Mouse (Mus musculus) large intestine, adult 2 months (tissue): Measurements from ENCODE around the gene Pga5. TPM values are rescaled to one million over a fixed set of nuclear protein-coding genes. Genes with fewer than 3 reads are reported as not detected.

Experiments used
- DNase-seq: peaks from one replicate; pipeline ENCODE4 v3.0.0-alpha.2; 2012; ENCODE audit warnings: low read depth, low spot score
- WGBS: fragments of 180-500 bp; shearing (Covaris S2); methylation state at CpG from one replicate; pipeline ENCODE4 v1.1.7; 2018; 5-methylcytosine and 5-hydroxymethylcytosine counted together
- polyA plus RNA-seq: library from polyadenylated mRNA; depleted of rRNA; stranded (reverse); fragments of >200 nt; gene quantifications from 2 replicates; pipeline ENCODE4 v1.2.3, GENCODE M21; 2012

Pga5 gene
- polyA plus RNA-seq, 1 experiment, result 0.09 TPM

DNA sequence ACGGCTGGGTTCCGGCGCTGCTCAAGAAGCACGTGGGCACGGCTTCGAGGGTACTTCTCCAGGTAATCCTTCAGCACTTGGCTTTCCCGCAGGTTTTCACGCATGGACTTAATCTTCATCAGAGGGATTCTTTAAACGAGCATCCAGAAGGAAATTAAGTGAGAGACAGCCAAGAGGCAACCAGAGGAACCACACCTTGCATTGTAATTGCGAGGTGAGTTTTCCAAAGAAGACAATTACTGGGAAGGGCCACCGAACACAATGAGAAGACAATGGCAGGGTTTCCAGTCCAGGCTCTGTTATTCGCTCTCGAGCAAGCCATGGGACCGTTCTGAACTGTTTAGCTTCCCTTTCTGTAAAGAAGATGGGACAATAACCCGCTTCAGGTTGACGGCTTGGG, 1.2 kb downstream of the Pga5 start:
- WGBS, result 73% methylated on average over 16 of the region's 16 CpGs
- no peak for DNase-seq

DNA sequence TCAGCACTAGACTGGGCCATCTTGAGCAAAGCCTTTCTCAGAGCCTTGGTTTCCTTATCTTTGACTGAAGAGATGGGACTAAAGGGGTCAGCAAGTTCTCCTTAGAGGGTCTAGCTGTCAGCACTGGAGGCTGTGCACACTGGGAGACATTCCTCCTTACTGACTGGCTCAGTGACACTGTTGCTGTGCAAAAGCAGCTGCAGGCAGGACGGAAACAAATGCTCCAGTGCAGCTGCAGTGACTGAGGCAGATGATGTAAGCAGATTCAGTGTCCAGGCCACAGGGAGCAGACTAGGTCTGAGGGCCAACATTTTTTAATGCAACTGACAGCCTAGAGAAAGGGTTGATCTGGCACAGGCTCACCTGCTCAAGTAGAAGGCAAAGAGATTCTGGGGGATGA, 4.6 kb downstream of the Pga5 start:
- DNase-seq, result no peak
- WGBS, result 72% methylated on average over 1 of the region's 1 CpGs

DNA sequence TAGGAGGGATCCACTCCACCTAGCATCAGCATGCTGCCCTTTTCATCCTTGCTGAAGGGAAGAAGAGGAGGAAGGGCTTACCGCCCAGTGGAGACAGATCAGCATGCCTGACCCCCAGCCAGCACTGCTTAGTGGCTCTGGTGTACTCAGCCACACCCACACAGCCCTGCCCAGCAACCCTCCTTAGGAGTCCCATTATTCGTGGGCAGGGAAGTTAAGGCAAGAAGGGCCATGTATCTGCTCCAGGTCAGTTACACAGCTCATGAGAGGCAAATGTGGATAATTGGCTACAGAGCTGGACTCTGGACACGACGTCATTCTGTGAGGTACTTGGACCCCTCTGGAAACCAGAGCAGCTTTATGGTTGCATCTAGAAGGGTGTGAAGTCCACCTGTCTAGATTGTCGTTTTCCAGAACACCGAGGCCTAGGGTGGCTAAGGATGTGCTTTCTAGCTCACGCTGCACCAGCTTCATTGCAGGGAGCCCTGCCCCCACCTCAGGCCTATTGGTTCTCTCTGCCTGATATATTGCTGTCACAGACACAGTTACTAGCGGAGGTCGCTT, 5.9 kb downstream of the Pga5 start:
- WGBS, result 53% methylated on average over 9 of the region's 9 CpGs
- no peak for DNase-seq

DNA sequence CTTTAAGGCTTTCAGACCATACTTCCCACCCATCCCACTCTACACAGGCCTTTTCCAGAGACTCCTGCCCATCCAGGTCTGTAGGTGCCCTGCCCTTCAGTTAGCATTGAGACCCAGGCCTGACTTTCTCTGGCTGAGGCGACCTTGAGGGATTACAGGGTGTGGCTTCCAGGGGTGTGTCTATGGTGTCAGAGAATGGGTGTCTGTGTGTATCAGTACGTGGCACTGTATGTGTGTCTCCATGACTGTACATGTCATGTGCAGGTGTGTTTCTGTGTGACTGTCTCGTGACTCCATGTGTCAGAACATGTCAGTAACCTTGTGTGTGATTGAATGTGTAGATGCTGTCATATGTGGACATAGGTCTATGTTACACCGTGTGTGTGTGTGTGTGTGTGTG, 6.6 kb downstream of the Pga5 start:
- WGBS, result 65% methylated on average over 4 of the region's 4 CpGs
- DNase-seq, result no peak

DNA sequence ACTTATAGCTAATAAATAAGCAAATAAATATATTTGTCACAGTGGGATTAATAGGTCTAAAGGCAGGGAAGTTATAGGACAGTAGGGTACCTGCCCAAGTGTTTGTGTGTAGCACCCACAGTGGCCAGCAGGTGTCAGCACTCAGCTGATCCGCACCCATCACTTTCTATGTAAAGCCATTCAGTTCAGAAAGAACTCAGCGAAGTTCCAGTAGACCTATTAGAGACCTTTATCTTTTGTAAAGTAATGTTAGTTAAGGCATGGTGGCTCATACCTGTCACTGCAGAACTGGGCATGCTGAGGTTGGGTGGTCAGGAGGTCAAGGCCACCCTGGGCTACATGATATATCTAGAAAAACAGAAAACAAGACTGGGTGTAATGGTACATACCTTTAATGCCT, 12.4 kb downstream of the Pga5 start:
- DNase-seq, result no peak
- 5% methylated on average over 2 of the region's 2 CpGs for WGBS

DNA sequence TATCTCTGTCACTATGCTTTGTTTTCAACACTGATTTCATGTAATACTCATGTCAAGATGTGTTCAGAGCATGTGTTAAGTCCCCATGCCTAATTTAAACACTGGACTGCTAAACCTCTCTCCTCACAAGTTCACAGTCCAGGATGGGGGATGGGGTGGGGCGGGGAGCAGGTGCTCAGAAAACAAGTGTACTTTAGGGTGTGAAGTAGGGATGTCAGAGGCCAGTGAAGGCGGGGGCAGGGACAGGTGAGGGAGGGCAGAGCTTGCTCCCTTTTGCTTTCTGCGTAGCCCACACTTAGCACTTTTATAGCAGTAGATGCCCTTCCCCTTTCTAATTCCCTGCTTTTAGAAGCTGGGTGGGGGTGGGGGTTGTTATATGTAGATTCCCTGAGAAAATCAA, 12.8 kb downstream of the Pga5 start:
- DNase-seq, result no peak
- WGBS, result 30% methylated on average over 3 of the region's 3 CpGs

DNA sequence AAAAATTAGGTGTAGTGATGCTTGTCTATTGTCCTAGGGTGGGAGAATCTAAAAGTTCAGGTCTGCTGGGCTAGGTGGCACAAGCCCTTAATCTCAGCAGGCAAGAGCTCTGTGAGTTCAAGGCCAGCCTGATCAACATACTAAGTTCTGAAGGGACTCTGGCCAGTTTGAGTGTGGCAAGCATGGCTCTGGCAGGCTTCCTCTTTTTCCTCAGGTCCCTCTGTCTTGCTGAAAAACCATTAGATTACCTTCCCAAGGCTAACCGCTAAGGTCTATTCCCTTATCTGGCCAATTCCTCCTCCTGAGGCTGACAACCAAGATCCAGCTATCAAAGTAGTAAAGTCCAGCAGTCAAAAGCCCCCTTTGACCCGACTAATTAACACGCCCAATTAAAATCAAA, 15.2 kb downstream of the Pga5 start:
- 50% methylated on average over 3 of the region's 3 CpGs for WGBS
- no peak for DNase-seq

DNA sequence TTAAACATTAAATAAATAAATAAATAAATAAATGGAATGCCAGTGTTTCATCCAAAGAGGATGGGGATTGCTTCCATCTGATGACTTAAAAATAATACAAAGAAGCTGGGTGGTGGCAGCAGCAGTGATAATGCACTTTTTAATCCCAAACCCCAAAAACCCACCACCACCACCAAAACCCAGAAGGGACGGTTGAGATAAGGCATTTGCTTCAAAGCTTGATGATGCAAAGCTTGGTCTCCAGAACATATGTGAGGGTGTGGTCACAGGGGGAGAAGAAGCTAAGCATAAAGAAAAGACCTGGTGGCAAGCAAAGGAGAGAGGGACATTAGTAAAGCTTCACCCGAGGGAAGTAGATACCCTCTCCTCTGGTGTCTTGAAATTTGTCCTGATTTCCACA, 16.0 kb downstream of the Pga5 start:
- WGBS, result 79% methylated on average over 2 of the region's 2 CpGs

DNA sequence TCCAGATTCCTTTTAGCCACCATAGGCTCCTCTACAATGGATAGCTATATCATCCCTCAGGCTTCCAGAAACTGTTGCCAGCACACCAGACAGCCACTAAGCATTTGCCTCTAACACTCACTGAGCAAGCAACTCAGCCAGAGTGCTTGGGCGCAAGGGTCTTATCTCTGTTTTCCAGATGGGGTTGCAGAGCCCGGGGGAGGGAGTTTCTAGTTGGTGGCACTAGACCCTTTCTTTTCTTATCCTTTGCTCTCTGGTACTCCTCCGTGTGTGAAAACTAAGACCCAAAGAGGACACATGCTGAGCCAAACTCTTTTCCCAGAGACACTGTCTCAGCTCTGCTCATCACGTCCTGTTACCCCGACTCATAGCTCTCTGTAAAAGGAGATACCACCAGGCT, 16.5 kb downstream of the Pga5 start:
- 86% methylated on average over 5 of the region's 5 CpGs for WGBS
- DNase-seq, result no peak

More for the DNA sequence above, 16.0 kb downstream of the Pga5 start:
- DNase-seq, result no peak

DNA sequence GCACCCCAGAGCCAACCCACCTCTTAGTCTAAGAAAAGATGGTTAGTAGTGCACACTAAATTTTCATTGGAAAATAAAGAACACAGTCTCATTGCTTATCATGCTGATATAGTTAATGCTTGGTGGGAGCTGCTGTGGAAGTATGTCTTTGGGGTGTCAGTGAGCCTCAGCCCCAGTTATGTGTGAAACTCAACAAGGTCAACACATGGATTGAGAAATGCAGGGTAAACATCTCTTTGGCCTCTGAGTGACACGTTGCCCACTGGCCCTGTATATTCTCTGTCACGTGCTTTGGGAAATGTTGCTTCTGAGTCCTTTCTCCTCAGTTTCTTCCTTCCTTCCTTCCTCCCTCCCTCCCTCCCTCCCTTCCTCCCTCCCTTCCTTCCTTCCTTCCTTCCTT, 19.5 kb downstream of the Pga5 start:
- 60% methylated on average over 2 of the region's 2 CpGs for WGBS
- DNase-seq, result no peak

DNA sequence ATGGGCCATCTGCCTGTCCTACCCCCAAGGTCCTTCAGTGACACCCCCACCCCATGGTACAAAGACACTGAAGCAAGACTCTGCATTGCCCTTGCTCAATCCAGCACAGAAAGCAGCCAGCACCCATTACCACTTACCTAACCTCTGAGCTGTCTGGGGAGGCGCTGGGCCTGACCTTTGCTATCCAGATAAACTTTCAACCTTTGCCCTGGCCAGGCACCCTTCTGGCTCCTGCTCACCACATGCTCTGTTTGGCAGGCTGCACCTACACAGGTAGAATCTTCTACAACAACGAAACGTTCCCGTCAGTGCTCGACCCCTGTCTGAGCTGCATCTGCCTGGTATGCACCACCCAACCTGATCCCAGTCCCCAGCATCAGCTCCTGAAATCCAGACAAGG, 20.1 kb downstream of the Pga5 start:
- 54% methylated on average over 5 of the region's 5 CpGs for WGBS
- no peak for DNase-seq

DNA sequence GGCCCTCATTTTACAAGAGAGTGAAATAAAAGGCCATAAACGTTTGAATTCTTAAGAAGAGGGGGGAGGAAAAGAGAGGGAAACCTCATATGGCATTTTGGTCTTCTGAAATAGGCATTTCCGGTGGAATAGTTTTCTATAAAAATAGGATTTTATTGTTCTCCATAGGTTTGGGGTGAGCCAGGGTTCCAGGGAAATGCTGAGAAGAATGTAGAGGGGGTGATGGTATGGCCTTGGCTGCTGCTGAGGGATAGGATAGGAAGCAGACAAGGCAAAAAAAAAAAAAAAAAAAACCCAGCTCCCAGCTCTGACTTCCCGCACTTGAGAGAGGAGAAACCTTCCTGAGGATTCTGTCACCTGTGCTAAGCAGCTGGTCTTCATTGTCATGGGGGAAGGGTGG, 21.8 kb downstream of the Pga5 start:
- no peak for DNase-seq
- 27% methylated on average over 3 of the region's 3 CpGs for WGBS

DNA sequence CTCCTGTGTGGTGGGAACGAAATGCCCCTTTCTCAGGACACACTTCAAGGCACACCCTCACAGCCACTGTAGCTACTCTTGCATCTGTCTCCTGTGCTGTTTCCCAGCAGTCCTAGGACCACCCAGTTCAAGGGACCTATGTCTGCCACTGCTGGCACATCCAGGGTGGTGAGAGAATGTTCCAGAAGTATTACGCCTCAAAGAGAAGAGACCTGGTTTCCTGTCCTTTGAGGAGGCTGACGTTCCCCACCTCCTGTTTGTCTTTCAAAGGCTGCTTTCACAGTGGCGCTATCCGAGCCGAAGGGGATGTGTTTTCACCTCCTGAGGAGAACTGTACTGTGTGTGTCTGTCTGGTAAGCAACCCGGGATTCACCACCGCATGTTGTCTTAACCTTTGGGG, 29.7 kb downstream of the Pga5 start:
- no peak for DNase-seq
- 66% methylated on average over 8 of the region's 8 CpGs for WGBS

DNA sequence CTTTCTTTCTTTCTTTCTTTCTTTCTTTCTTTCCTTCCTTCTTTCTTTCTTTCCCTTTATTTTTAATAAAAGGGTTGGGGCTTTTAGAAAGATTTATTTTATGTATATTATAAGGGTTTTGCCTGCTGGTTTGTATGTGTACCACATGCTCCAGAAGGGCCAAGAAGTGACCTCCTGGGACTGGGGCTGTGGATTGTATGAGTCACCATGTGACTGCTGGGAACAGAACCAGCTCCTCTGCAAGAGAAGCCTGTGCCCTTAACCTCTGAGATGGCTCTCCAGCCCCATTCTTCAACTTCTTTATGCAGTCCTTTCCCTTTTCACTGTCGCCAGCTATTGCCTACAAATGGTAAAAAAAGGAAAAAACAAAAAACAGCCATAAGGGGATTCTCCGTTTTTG, 32.3 kb downstream of the Pga5 start:
- no peak for DNase-seq
- WGBS, result 75% methylated on average over 2 of the region's 2 CpGs

DNA sequence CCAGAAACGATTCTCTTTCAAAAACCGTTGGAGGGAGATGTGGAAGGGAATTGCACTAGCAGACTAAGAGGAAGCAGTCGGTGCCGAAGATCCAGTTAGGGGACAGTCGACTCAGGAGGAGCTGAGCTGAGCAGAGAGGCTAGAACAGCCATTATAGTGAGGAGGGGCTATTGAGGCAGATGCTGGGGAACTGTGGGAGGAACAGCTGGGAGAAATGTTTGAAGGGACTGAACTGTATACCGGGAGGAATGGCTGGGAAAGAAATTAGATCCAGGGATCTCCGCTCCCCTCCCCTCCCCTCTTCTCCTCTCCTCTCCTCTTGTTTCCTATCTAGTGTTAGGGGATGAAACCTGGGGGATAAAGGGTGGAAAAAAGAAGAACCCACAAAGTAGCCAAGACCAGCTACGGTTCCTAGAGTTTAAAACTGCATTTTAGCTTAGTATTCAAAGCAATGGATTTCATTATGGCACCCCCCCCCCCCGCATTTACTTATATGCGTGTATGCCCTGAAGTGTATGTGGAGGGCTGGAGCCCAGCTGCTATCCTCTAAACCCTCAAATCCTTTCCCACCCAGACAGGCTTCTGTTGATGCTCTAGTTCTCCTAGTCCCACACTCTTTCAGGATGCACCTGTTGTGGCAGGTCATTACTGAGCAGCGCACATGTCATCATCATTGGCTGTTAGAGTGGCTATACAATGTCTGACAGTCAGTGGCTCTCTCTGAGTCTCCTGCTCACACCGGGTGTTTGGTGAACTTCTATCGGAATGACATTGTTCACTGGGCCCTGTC, 37.1 kb downstream of the Pga5 start:
- DNase-seq, result no peak
- WGBS, result 50% methylated on average over 13 of the region's 13 CpGs

DNA sequence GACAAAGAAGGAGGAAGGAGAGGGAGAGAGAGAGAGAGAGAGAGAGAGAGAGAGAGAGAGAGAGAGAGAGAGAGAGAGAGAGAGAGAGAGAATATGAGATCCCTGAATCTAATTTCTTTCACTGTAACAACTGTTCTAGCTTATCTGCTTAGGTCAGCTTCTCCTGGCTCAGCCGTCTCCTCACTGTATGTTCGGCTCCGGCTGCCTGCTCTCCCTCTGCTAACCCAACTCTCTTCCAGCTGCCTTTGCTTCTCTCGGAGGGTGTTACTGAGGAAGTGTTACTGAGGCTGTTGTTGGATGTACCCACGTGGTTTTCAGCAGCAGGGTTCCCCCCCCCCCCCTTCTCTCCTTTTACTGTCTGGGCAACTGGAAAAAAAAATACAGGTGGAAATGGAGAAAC, 37.8 kb downstream of the Pga5 start:
- DNase-seq, result no peak
- 16% methylated on average over 5 of the region's 5 CpGs for WGBS

DNA sequence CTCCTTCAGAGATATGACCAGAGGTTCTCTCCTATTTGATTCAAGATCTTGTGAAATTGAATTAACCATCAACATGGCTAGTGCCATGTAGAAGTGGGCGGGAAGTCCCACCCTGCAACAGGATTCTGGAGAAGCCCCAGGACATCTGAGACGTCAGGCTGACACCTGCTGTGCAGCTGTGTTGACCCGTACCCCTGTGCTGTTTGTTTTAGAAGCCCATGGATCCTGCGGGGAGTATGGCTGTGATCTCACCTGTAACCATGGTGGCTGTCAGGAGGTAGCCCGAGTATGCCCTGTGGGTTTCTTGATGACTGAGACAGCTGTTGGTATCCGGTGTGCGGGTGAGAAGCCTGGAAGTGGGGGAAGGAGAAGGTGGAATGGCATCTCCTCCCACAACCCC, 40.0 kb downstream of the Pga5 start:
- DNase-seq, result no peak
- WGBS, result 52% methylated on average over 7 of the region's 7 CpGs

DNA sequence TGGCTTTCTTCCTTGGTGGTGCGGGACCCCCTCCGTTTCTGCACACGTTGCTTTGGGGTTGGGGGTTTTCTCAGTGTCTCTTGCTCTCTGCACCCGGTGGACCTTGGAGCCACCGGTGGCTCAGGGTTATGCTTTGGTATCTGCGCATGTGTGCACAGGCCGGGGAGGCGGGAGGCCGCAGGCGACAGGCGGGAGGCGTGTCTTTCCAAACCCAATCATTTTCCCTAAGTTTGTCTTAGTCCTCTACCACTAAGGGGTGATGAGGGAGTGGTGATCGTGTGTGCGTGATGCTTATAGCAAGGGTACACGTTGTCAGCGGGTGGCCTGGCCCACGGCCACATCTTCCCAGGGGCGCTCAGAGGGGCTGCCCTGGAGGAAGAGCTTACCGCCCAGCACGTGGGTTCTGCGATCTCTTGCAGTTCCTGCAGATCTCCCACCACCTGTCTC, 43.0 kb downstream of the Pga5 start:
- 2% methylated on average over 21 of the region's 21 CpGs for WGBS

DNA sequence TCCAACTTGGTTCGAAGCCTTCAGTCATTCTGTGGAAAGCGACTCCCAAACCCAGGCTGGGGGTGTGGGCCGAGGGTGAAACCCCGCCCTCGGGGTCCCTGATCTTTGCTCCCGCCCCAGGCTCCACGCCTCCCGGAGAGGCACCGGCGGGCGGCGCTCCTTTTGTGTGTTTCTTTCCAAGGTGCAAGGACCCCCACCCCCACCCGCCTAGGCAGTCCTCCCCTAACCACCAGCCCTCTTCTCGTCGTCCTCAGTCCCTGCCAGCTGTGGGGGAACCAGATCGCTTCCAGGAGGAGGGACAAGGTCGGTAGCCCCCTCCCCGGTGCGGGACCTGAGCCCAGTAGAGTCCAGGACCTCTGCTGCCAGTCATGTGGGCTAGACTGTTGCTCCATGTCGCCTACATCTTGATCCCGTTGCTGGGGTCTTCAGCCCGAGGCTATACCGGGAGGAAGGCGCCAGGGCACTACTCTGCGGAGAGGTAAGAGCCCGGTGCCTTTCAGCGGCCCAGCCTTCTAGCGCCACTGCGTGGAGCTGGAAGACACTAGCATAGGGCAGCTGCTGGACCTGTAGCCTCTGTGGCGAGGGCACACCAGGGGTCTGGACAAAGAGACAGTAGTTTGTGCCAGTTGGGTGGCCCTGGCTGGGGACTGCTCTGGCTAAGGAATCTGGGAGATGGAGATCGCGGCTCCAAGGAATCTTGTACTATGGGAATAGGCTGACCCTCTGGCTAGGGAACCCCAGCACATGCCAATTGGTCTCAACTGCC, 43.6 kb downstream of the Pga5 start, which contains the start of gene Vwce:
Vwce (plus strand) TSS at position 108 of the 766 bp plus-strand sequence.
- DNase-seq, result peak; percentile 2

More for the DNA sequence above, 43.0 kb downstream of the Pga5 start:
- DNase-seq, result peak; percentile 19

More for the DNA sequence above, 43.6 kb downstream of the Pga5 start, which contains the start of gene Vwce:
- 2% methylated on average over 32 of the region's 32 CpGs for WGBS
